ENCODE assay signal across 9 mouse cellular contexts in the genomic region with DNA sequence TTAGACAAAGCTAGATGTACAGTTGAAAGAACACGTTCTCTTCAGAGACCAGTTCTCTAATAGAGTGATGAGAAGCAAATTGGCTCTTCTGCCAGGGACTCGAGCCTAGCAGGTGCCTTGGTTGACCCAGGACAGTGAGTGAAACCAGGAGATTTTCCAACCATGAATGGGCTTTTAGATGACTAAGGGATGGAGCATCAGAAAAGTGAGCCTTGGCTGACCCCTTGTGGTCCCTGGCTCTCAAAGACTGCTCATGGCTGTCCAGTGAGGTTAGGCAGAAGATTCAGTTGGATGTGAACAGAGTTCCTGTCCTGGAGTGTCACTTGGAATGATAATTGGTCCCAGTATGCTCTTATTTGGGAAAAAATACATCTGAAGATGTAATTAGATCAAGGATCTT.
DNase-seq lines count a peak whose midpoint lies in the region; ATAC-seq and TF ChIP-seq lines count a peak whose summit lies in the region.
"Had no signal": no experiment of that assay in that cellular context is flagged by ENCODE, and none has a peak within 500 bp of the region (broad histone marks: within the 10 kb centered on the region; RNA-seq: fewer than 3 reads in every experiment).

No protein-coding gene starts in this region.

- whole genome bisulfite sequencing in neural tube, embryonic 15.5 days = 42% methylated on average over 2 of the region's 2 CpGs
- WGBS in bone marrow, adult 2 months = 37% methylated on average over 2 of the region's 2 CpGs

- no peaks in the 10 kb centered on the region for H3K4me1 ChIP-seq in neural tube, embryonic 15.5 days
- H3K4me1 ChIP-seq in bone marrow, adult 2 months (ENCODE audit: control insufficient read depth, insufficient read depth, low read length) = no peaks in the 10 kb centered on the region
- H3K4me1 ChIP-seq: embryonic facial prominence, embryonic 15.5 days had no signal

- no peak overlapping the region for H3K27ac ChIP-seq in neural tube, embryonic 15.5 days (replicated peaks)
- H3K27ac ChIP-seq in bone marrow, adult 2 months (ENCODE audit: control insufficient read depth, insufficient read depth, low read depth, low read length, poor library complexity) = no peak overlapping the region
- H3K27ac ChIP-seq: embryonic facial prominence, embryonic 15.5 days had no signal

- H3K9me3 ChIP-seq in neural tube, embryonic 15.5 days (replicated peaks) = no peaks in the 10 kb centered on the region
- H3K9me3 ChIP-seq: embryonic facial prominence, embryonic 15.5 days had no signal

- H3K4me2 ChIP-seq in neural tube, embryonic 15.5 days = no peak overlapping the region
- H3K4me2 ChIP-seq: embryonic facial prominence, embryonic 15.5 days had no signal

- TF ChIP-seq POLR2A in bone marrow, adult 2 months (IDR thresholded peaks at IDR 0.05; ENCODE audit: borderline replicate concordance, control insufficient read depth, low read depth, low read length) = no peak

- no peak overlapping the region for H3K9ac ChIP-seq in neural tube, embryonic 15.5 days (replicated peaks)
- H3K9ac ChIP-seq: embryonic facial prominence, embryonic 15.5 days had no signal

- peak; percentile 46 for DNase-seq in neural tube, embryonic 10.5 days (ENCODE audit: extremely low spot score, low spot score)
- peak; percentile 11 for DNase-seq in fibroblast of lung, adult 2 months (ENCODE audit: low read depth)
- peak; percentile 20 for DNase-seq in induced T-regulatory cell, adult 2 months (ENCODE audit: low read depth)
- peak; percentile 9 to 32 for DNase-seq in left cerebral cortex, postnatal 36 days (ENCODE audit: low spot score in 2 of 2)
- peak; percentile 18 to 39 for DNase-seq in right cerebral cortex, postnatal 36 days (ENCODE audit: low spot score in 2 of 2)
- no peak for DNase-seq in thymus, postnatal 10 days (ENCODE audit: low spot score in 2 of 2)

- intact Hi-C loops in left cerebral cortex, postnatal 36 days (cut with DNase I) = loop anchor here (1.0 kb wide), 1 partner anchor 482 kb away; no protein-coding TSS in a partner anchor

- no peak overlapping the region for H3K4me3 ChIP-seq in neural tube, embryonic 15.5 days (replicated peaks)
- no peak overlapping the region for H3K4me3 ChIP-seq in bone marrow, adult 2 months (replicated peaks; ENCODE audit: control insufficient read depth, low read depth, low read length)
- H3K4me3 ChIP-seq: embryonic facial prominence, embryonic 15.5 days had no signal

- H3K36me3 ChIP-seq in neural tube, embryonic 15.5 days = no peaks in the 10 kb centered on the region
- H3K36me3 ChIP-seq: embryonic facial prominence, embryonic 15.5 days had no signal

- no peaks in the 10 kb centered on the region for H3K27me3 ChIP-seq in neural tube, embryonic 15.5 days (replicated peaks)
- H3K27me3 ChIP-seq: embryonic facial prominence, embryonic 15.5 days had no signal

- ATAC-seq in neural tube, embryonic 15.5 days (ENCODE audit: low FRiP score) = no peak

- peak; percentile 23; the same call in 1 of the 2 replicates for TF ChIP-seq CTCF in bone marrow, adult 2 months (IDR thresholded peaks at IDR 0.05; ENCODE audit: control insufficient read depth, insufficient read depth, low read length)

Comparison
In these comparisons a context has a peak if more than half of its experiments do, and no peak if none do; other contexts are left out.
1. DNase-seq: peak in neural tube, embryonic 10.5 days (single experiment), fibroblast of lung, adult 2 months (single experiment), induced T-regulatory cell, adult 2 months (single experiment), left cerebral cortex, postnatal 36 days (2 of 2) and right cerebral cortex, postnatal 36 days (2 of 2); none in thymus, postnatal 10 days (0 of 2).